ENCODE assay signal across 26 mouse cellular contexts in genomic region chr3:151307975-151308374, GRCm38 (mm10).
"Had no signal": no experiment of that assay in that cellular context is flagged by ENCODE, and none has a peak within 500 bp of the region (broad histone marks: within the 10 kb centered on the region; RNA-seq: fewer than 3 reads in every experiment).

No protein-coding gene starts in this region.

- H3K27ac ChIP-seq: heart, adult 2 months; heart, embryonic 13.5 days; heart, embryonic 15.5 days; hindbrain, embryonic 14.5 days; intestine, embryonic 15.5 days; layer of hippocampus, adult 2 months; left cerebral cortex, adult 2 months; limb, embryonic 10.5 days; limb, embryonic 12.5 days; liver, embryonic 13.5 days had no signal

- H3K36me3 ChIP-seq: heart, embryonic 13.5 days; heart, embryonic 15.5 days; intestine, embryonic 15.5 days; limb, embryonic 10.5 days; limb, embryonic 12.5 days; liver, embryonic 13.5 days had no signal

- H3K4me3 ChIP-seq: heart, adult 2 months; heart, embryonic 13.5 days; heart, embryonic 15.5 days; intestine, embryonic 15.5 days; layer of hippocampus, adult 2 months; left cerebral cortex, adult 2 months; limb, embryonic 10.5 days; limb, embryonic 12.5 days; liver, embryonic 13.5 days had no signal

- H3K4me1 ChIP-seq: heart, embryonic 13.5 days; heart, embryonic 15.5 days; intestine, embryonic 15.5 days; limb, embryonic 10.5 days; limb, embryonic 12.5 days; liver, embryonic 13.5 days had no signal

- ATAC-seq: hindbrain, embryonic 16.5 days; inflammation-experienced regulatory T-cells, adult 6 months; intestine, embryonic 15.5 days; intestine, postnatal 0 days had no signal

- H3K9me3 ChIP-seq: heart, embryonic 13.5 days; heart, embryonic 15.5 days; intestine, embryonic 15.5 days; limb, embryonic 10.5 days; limb, embryonic 12.5 days; liver, embryonic 13.5 days had no signal

- DNase-seq: gastrocnemius, postnatal 14 days; gastrocnemius, postnatal 36 days; heart, adult 11 months; heart, adult 2 months; heart, postnatal 14 days; heart, postnatal 4 days; kidney, adult 18-20 months; kidney, adult 8-10 months; kidney, postnatal 10 days; kidney, postnatal 25 days; kidney, postnatal 4 days; liver; liver, embryonic 13.5 days had no signal

- H3K4me2 ChIP-seq: heart, embryonic 11.5 days; heart, embryonic 13.5 days; heart, embryonic 15.5 days; hindbrain, embryonic 14.5 days; intestine, embryonic 15.5 days; limb, embryonic 12.5 days; liver, embryonic 11.5 days; liver, embryonic 13.5 days had no signal

- H3K9ac ChIP-seq: heart, embryonic 13.5 days; heart, embryonic 15.5 days; hindbrain, embryonic 14.5 days; intestine, embryonic 15.5 days; limb, embryonic 12.5 days; liver, embryonic 13.5 days had no signal

- H3K27me3 ChIP-seq: heart, embryonic 13.5 days; heart, embryonic 15.5 days; intestine, embryonic 15.5 days; limb, embryonic 12.5 days; liver, embryonic 13.5 days had no signal
